Comparison of ENCODE assay signal across 13 mouse cellular contexts in the genomic region with DNA sequence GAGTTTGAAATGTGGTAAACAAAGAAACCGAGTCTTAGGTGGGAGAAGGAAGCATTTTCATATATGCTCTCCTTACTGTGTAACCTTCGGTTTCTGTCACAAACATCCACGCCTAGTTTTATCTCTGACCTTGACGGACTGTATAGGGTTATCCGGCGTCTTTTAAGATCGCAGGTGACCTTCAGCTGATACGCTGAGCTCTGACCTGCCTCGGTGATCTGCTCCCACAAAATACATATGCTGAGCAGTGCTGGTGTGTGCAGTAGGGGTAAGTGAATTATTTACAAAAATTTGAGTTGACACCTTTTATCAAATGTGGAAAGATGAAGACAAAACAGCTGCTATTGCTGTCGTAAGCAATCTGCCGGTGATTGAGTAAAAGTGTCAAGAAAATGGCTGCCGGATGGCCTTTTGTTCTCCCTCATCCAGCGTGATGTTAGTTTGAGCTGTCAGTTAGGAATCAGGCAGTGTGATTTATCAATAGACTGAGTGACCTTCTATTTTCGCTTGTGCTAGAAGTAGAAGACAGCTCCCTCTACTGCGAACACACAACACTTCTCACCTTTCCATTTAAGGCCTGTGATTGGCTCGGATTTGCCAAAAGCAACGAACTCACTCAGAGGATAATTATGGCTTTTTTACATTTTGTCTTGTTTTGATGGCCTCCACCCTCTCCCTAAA. TPM values are rescaled to one million over a fixed set of nuclear protein-coding genes. Genes with fewer than 3 reads are reported as not detected.
DNase-seq lines count a peak whose midpoint lies in the region; ATAC-seq and TF ChIP-seq lines count a peak whose summit lies in the region.
"Had no signal": no experiment of that assay in that cellular context is flagged by ENCODE, and none has a peak within 500 bp of the region (broad histone marks: within the 10 kb centered on the region; RNA-seq: fewer than 3 reads in every experiment).

No protein-coding gene starts in this region.

- H3K27me3 ChIP-seq in kidney, embryonic 14.5 days (ENCODE audit: control insufficient read depth, insufficient read depth, low read length), result no peaks in the 10 kb centered on the region
- H3K27me3 ChIP-seq in forebrain, postnatal 0 days (ENCODE audit: insufficient read depth, low read length), result no peaks in the 10 kb centered on the region
- H3K27me3 ChIP-seq in midbrain, embryonic 16.5 days (ENCODE audit: control insufficient read depth, insufficient read depth, low read depth, low read length), result no peaks in the 10 kb centered on the region
- H3K27me3 ChIP-seq: embryonic facial prominence, embryonic 12.5 days had no signal

- peak; percentile 46; the same call in 1 of the 2 replicates for ATAC-seq in kidney, embryonic 14.5 days (ENCODE audit: low FRiP score, low TSS enrichment)
- ATAC-seq in forebrain, postnatal 0 days, result peak; percentile 43
- peak; percentile 80 for ATAC-seq in midbrain, embryonic 16.5 days

- H3K9ac ChIP-seq in kidney, embryonic 14.5 days (ENCODE audit: low read depth, low read length), result no peak overlapping the region
- no peak overlapping the region for H3K9ac ChIP-seq in forebrain, postnatal 0 days
- H3K9ac ChIP-seq in midbrain, embryonic 16.5 days (ENCODE audit: low read depth, low read length), result no peak overlapping the region
- H3K9ac ChIP-seq: embryonic facial prominence, embryonic 12.5 days had no signal

- no peaks in the 10 kb centered on the region for H3K9me3 ChIP-seq in kidney, embryonic 14.5 days (ENCODE audit: control insufficient read depth, low read length)
- no peaks in the 10 kb centered on the region for H3K9me3 ChIP-seq in forebrain, postnatal 0 days (ENCODE audit: low read length)
- H3K9me3 ChIP-seq in midbrain, embryonic 16.5 days (replicated peaks; ENCODE audit: control insufficient read depth, low read length, poor library complexity, severe bottlenecking), result no peaks in the 10 kb centered on the region
- H3K9me3 ChIP-seq: embryonic facial prominence, embryonic 12.5 days; G1E had no signal

- H3K4me1 ChIP-seq in kidney, embryonic 14.5 days (ENCODE audit: control insufficient read depth, insufficient read depth, low read length), result no peaks in the 10 kb centered on the region
- H3K4me1 ChIP-seq in forebrain, postnatal 0 days (ENCODE audit: insufficient read depth), result no peaks in the 10 kb centered on the region
- 0 out of 2 replicates have a peak, but pooled peaks cover 3% of the 10 kb centered on the region for H3K4me1 ChIP-seq in midbrain, embryonic 16.5 days (ENCODE audit: control insufficient read depth, insufficient read depth, low read length)
- H3K4me1 ChIP-seq: embryonic facial prominence, embryonic 12.5 days had no signal

- no peak overlapping the region for H3K4me2 ChIP-seq in kidney, embryonic 14.5 days (replicated peaks; ENCODE audit: low read depth, low read length)
- no peak overlapping the region for H3K4me2 ChIP-seq in forebrain, postnatal 0 days (ENCODE audit: low read depth)
- H3K4me2 ChIP-seq in midbrain, embryonic 16.5 days (ENCODE audit: low read length), result no peak overlapping the region
- H3K4me2 ChIP-seq: embryonic facial prominence, embryonic 12.5 days had no signal

- TF ChIP-seq CTCF in forebrain, postnatal 0 days (IDR thresholded peaks at IDR 0.05; ENCODE audit: low read depth), result peak; percentile 21; the same call in 1 of the 2 replicates

- no peak for DNase-seq in kidney, postnatal 25 days
- peak; percentile 67 for DNase-seq in ZHBTc4 (ENCODE audit: low read depth, low spot score)
- peak; percentile 35 for DNase-seq in forebrain, postnatal 0 days
- DNase-seq in cerebellum, adult 8-10 months, result no peak
- no peak for DNase-seq in layer of hippocampus, adult 11-12 months (ENCODE audit: low spot score)
- no peak for DNase-seq in left cerebral cortex, adult 11 months (ENCODE audit: low spot score)
- DNase-seq: gastrocnemius, adult 2 months; kidney, adult 18-20 months; lung, postnatal 10 days had no signal

- H3K36me3 ChIP-seq in kidney, embryonic 14.5 days (ENCODE audit: control insufficient read depth, insufficient read depth, low read length), result no peaks in the 10 kb centered on the region
- H3K36me3 ChIP-seq in forebrain, postnatal 0 days (ENCODE audit: insufficient read depth), result no peaks in the 10 kb centered on the region
- H3K36me3 ChIP-seq in midbrain, embryonic 16.5 days (ENCODE audit: control insufficient read depth, insufficient read depth, low read length), result no peaks in the 10 kb centered on the region
- H3K36me3 ChIP-seq: embryonic facial prominence, embryonic 12.5 days; G1E had no signal

- no peak overlapping the region for H3K4me3 ChIP-seq in kidney, embryonic 14.5 days (ENCODE audit: low read length)
- no peak overlapping the region; the same call in 1 of the 2 replicates for H3K4me3 ChIP-seq in forebrain, postnatal 0 days (ENCODE audit: low read depth, low read length)
- H3K4me3 ChIP-seq in midbrain, embryonic 16.5 days (ENCODE audit: low read depth, low read length), result no peak overlapping the region
- H3K4me3 ChIP-seq: embryonic facial prominence, embryonic 12.5 days; gastrocnemius, adult 2 months had no signal

- no peak overlapping the region for H3K27ac ChIP-seq in kidney, embryonic 14.5 days (ENCODE audit: low read depth, low read length)
- H3K27ac ChIP-seq in forebrain, postnatal 0 days (ENCODE audit: low read depth, low read length), result no peak overlapping the region
- H3K27ac ChIP-seq in midbrain, embryonic 16.5 days (ENCODE audit: low read length), result no peak overlapping the region
- H3K27ac ChIP-seq: embryonic facial prominence, embryonic 12.5 days; gastrocnemius, adult 2 months had no signal

- WGBS in kidney, embryonic 14.5 days, result 58% methylated on average over 17 of the region's 17 CpGs
- 65% methylated on average over 17 of the region's 17 CpGs for WGBS in forebrain, postnatal 0 days
- WGBS in midbrain, embryonic 16.5 days, result 70% methylated on average over 17 of the region's 17 CpGs

RNA-seq across cellular contexts. Expression of a gene that starts 35.0 kb away (rescaled TPM):
- polyA plus RNA-seq in kidney, embryonic 14.5 days (2014; fragmentation: Nextera tagmentation; extraction: Ambion mirVana), result 2.6 and 2.9 TPM in 2 replicates
- 1.5 and 8.2 TPM in 2 replicates for total RNA-seq in forebrain, postnatal 0 days (2014; rRNA removed)
- 1.4 TPM in 1 of 2 replicates, not detected in the other for polyA plus RNA-seq in forebrain, postnatal 0 days (2015; fragmentation: Nextera tagmentation; extraction: Ambion mirVana)
- 0.63 TPM in 1 of 2 replicates, not detected in the other for polyA plus RNA-seq in midbrain, embryonic 16.5 days (2015; fragmentation: Nextera tagmentation; extraction: Ambion mirVana)

Comparison
In these comparisons a context has a peak if more than half of its experiments do, and no peak if none do; other contexts are left out.
1. DNase-seq: peak in ZHBTc4 (single experiment) and forebrain, postnatal 0 days (single experiment); none in kidney, postnatal 25 days (0 of 2), cerebellum, adult 8-10 months (single experiment), layer of hippocampus, adult 11-12 months (single experiment) and left cerebral cortex, adult 11 months (single experiment).
2. Peak in every context shown above with its lines, with median percentiles within 50 percentile points of each other: ATAC-seq.